Mouse (Mus musculus): ENCODE results near the gene H2al1b. TPM values are rescaled to one million over a fixed set of nuclear protein-coding genes. Genes with fewer than 3 reads are reported as not detected.

The H2al1b gene
- polyA plus RNA-seq (2012), result not detected in 2 replicates

GRCm38 (mm10) chrX:11302132-11302531, at the start of gene H2al1b:
Gene H2al1b (plus strand): TSS chrX:11302432.

GRCm38 (mm10) chrX:11298957-11299356, 3.3 kb upstream of the H2al1b start, which contains the start of gene H2al1a:
Gene H2al1a (plus strand): TSS chrX:11299257.

DNA sequence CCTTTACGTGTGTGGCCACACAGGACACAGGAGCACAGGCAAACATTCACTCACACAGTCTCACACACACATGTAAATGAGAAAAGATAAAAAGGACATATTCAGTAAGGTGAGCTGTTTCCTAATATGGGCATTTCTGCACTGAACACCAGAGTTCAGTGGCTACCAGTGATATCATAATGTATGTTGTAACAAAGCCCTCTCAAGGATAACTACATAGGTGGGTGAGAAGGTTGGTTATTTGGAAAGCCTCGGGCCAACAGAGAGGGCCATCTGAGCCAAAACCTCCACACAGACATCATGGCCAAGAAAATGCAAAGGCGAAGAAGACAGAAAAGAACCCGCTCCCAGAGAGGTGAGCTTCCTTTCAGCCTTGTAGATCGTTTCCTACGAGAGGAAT, 3.1 kb downstream of the H2al1b start, which contains the start of gene H2al1c:
H2al1c (plus strand) TSS at position 301 of the 400 bp plus-strand sequence.

GRCm38 (mm10) chrX:11308524-11308923, 6.3 kb downstream of the H2al1b start, which contains the start of gene H2al1d:
Gene H2al1d (plus strand): TSS chrX:11308824.

DNA sequence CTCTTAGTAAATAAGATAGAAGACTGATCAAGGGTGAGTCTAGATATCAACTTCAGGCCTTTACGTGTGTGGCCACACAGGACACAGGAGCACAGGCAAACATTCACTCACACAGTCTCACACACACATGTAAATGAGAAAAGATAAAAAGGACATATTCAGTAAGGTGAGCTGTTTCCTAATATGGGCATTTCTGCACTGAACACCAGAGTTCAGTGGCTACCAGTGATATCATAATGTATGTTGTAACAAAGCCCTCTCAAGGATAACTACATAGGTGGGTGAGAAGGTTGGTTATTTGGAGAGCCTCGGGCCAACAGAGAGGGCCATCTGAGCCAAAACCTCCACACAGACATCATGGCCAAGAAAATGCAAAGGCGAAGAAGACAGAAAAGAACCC, 9.4 kb downstream of the H2al1b start, which contains the start of gene H2al1e:
H2al1e (plus strand) TSS at position 301 of the 400 bp plus-strand sequence.

GRCm38 (mm10) chrX:11314858-11315257, 12.6 kb downstream of the H2al1b start, which contains the start of gene H2al1f:
Gene H2al1f (plus strand): TSS chrX:11315158.

GRCm38 (mm10) chrX:11317956-11318355, 15.7 kb downstream of the H2al1b start, which contains the start of gene H2al1g:
Gene H2al1g (plus strand): TSS chrX:11318256.

GRCm38 (mm10) chrX:11321192-11321591, 19.0 kb downstream of the H2al1b start, which contains the start of gene H2al1h:
Gene H2al1h (plus strand): TSS chrX:11321492.

DNA sequence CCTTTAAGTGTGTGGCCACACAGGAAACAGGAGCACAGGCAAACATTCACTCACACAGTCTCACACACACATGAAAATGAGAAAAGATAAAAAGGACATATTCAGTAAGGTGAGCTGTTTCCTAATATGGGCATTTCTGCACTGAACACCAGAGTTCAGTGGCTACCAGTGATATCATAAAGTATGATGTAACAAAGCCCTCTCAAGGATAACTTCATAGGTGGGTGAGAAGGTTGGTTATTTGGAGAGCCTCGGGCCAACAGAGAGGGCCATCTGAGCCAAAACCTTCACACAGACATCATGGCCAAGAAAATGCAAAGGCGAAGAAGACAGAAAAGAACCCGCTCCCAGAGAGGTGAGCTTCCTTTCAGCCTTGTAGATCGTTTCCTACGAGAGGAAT, 22.1 kb downstream of the H2al1b start, which contains the start of gene H2al1i:
H2al1i (plus strand) TSS at position 301 of the 400 bp plus-strand sequence.

GRCm38 (mm10) chrX:11327522-11327921, 25.3 kb downstream of the H2al1b start, which contains the start of gene H2al1j:
Gene H2al1j (plus strand): TSS chrX:11327822.

Other genes starting within 250 kb of the H2al1b start
- gene H2al1a, start 3.2 kb upstream of the H2al1b start, polyA plus RNA-seq (2012), result not detected in 2 replicates
- gene H2al1c, start 3.2 kb downstream of the H2al1b start, polyA plus RNA-seq (2012), result not detected in 2 replicates
- gene H2al1d, start 6.4 kb downstream of the H2al1b start, polyA plus RNA-seq (2012), result not detected in 2 replicates
- gene H2al1e, start 9.5 kb downstream of the H2al1b start, polyA plus RNA-seq (2012), result not detected in 2 replicates
- not detected in 2 replicates for gene H2al1f, start 12.7 kb downstream of the H2al1b start, polyA plus RNA-seq (2012)
- gene H2al1g, start 15.8 kb downstream of the H2al1b start, polyA plus RNA-seq (2012), result not detected in 2 replicates
- not detected in 2 replicates for gene H2al1h, start 19.1 kb downstream of the H2al1b start, polyA plus RNA-seq (2012)
- not detected in 2 replicates for gene H2al1i, start 22.2 kb downstream of the H2al1b start, polyA plus RNA-seq (2012)
- not detected in 2 replicates for gene H2al1j, start 25.4 kb downstream of the H2al1b start, polyA plus RNA-seq (2012)